8 mouse cellular contexts compared by ENCODE assay signal in genomic region chr2:69790285-69790684, GRCm38 (mm10). TPM values are rescaled to one million over a fixed set of nuclear protein-coding genes. Genes with fewer than 3 reads are reported as not detected.
DNase-seq lines count a peak whose midpoint lies in the region; ATAC-seq and TF ChIP-seq lines count a peak whose summit lies in the region.

No protein-coding gene starts in this region.

- peaks cover 2% of the 10 kb centered on the region for H3K4me1 ChIP-seq in bone marrow macrophage, adult 2 months (ENCODE audit: control insufficient read depth, insufficient read depth, low read length)
- no peaks in the 10 kb centered on the region for H3K4me1 ChIP-seq in heart, embryonic 11.5 days (ENCODE audit: control insufficient read depth, insufficient read depth, low read length)
- H3K4me1 ChIP-seq in kidney, embryonic 16.5 days (ENCODE audit: insufficient read depth, low read length): peaks cover 10% of the 10 kb centered on the region
- peaks cover 2% of the 10 kb centered on the region; the same call in 1 of the 2 replicates for H3K4me1 ChIP-seq in liver, adult 2 months (ENCODE audit: control insufficient read depth, insufficient read depth, low read length)

- peak; percentile 92 for DNase-seq in A20 (ENCODE audit: low read depth, low spot score)
- peak; percentile 88 for DNase-seq in liver, adult 2 months (ENCODE audit: extremely low read depth, low read depth, low spot score)
- DNase-seq in splenic B cell, adult 2 months (ENCODE audit: low read depth, low spot score): peak; percentile 88

- H3K79me2 ChIP-seq in liver, adult 2 months (ENCODE audit: control insufficient read depth, insufficient read depth, low read length): no peaks in the 10 kb centered on the region
- H3K79me2 ChIP-seq in myocyte (ENCODE audit: control insufficient read depth, insufficient read depth): no peaks in the 10 kb centered on the region

- peaks cover 6% of the 10 kb centered on the region for H3K36me3 ChIP-seq in heart, embryonic 11.5 days (ENCODE audit: control insufficient read depth, insufficient read depth, low read length)
- H3K36me3 ChIP-seq in kidney, embryonic 16.5 days (ENCODE audit: insufficient read depth, low read length): peaks cover 22% of the 10 kb centered on the region
- peaks cover 25% of the 10 kb centered on the region for H3K36me3 ChIP-seq in liver, adult 2 months (ENCODE audit: control insufficient read depth, insufficient read depth, low read length)
- peaks cover 13% of the 10 kb centered on the region for H3K36me3 ChIP-seq in myocyte (ENCODE audit: control insufficient read depth, insufficient read depth)
- peaks cover 2% of the 10 kb centered on the region; the same call in 1 of the 2 replicates for H3K36me3 ChIP-seq in splenic B cell, adult 2 months (ENCODE audit: control insufficient read depth, insufficient read depth, low read length, poor library complexity, severe bottlenecking)

- H3K4me3 ChIP-seq in bone marrow macrophage, adult 2 months (ENCODE audit: insufficient read depth, low read length): peak overlapping the region; percentile 83
- peak overlapping the region; percentile 78 for H3K4me3 ChIP-seq in heart, embryonic 11.5 days (ENCODE audit: low read depth, low read length)
- peak overlapping the region; percentile 87 for H3K4me3 ChIP-seq in kidney, embryonic 16.5 days (ENCODE audit: low read length)
- peak overlapping the region; percentile 70 for H3K4me3 ChIP-seq in liver, adult 2 months (ENCODE audit: insufficient read depth, low read depth, low read length)
- H3K4me3 ChIP-seq in myocyte: peak overlapping the region; percentile 56

- H3K27me3 ChIP-seq in heart, embryonic 11.5 days (ENCODE audit: control insufficient read depth, insufficient read depth, low read length): no peaks in the 10 kb centered on the region
- no peaks in the 10 kb centered on the region for H3K27me3 ChIP-seq in kidney, embryonic 16.5 days (ENCODE audit: insufficient read depth, low read length)
- H3K27me3 ChIP-seq in liver, adult 2 months (ENCODE audit: control insufficient read depth, insufficient read depth, low read length): no peaks in the 10 kb centered on the region
- no peaks in the 10 kb centered on the region for H3K27me3 ChIP-seq in myocyte (ENCODE audit: control insufficient read depth, insufficient read depth, insufficient read length)
- H3K27me3 ChIP-seq in splenic B cell, adult 2 months (ENCODE audit: control insufficient read depth, insufficient read depth, low read length, poor library complexity, severe bottlenecking): no peaks in the 10 kb centered on the region

- H3K9me3 ChIP-seq in heart, embryonic 11.5 days (replicated peaks; ENCODE audit: control insufficient read depth, low read length): no peaks in the 10 kb centered on the region
- no peaks in the 10 kb centered on the region for H3K9me3 ChIP-seq in kidney, embryonic 16.5 days (ENCODE audit: low read length)

- peak; percentile 87 for ATAC-seq in erythroblast, adult 5-6 weeks (replicated peaks; ENCODE audit: low FRiP score, poor library complexity, severe bottlenecking)
- ATAC-seq in heart, embryonic 11.5 days (replicated peaks; ENCODE audit: insufficient number of reproducible peaks, low FRiP score, low TSS enrichment): no peak
- peak; percentile 40; the same call in 1 of the 2 replicates for ATAC-seq in kidney, embryonic 16.5 days (ENCODE audit: low FRiP score, low TSS enrichment)

- no peak for TF ChIP-seq POLR2A in bone marrow macrophage, adult 2 months (IDR thresholded peaks at IDR 0.05; ENCODE audit: borderline replicate concordance, low read depth, low read length)
- no peak for TF ChIP-seq POLR2A in liver, adult 2 months (IDR thresholded peaks at IDR 0.05; ENCODE audit: extremely low read depth, insufficient read depth, low read length)
- no peak for TF ChIP-seq POLR2A in myocyte (IDR thresholded peaks at IDR 0.05; ENCODE audit: insufficient read length, low read depth)

- peak overlapping the region; percentile 20; the same call in 1 of the 2 replicates for H3K27ac ChIP-seq in bone marrow macrophage, adult 2 months (ENCODE audit: insufficient read depth, low read depth, low read length)
- H3K27ac ChIP-seq in heart, embryonic 11.5 days (ENCODE audit: low read depth, low read length): no peak overlapping the region
- peak overlapping the region; percentile 88 for H3K27ac ChIP-seq in kidney, embryonic 16.5 days (ENCODE audit: low read length)
- no peak overlapping the region for H3K27ac ChIP-seq in liver, adult 2 months (replicated peaks; ENCODE audit: insufficient read depth, low read depth, low read length)

- H3K9ac ChIP-seq in heart, embryonic 11.5 days (ENCODE audit: low read depth, low read length): peak overlapping the region; percentile 89; the same call in 1 of the 2 replicates
- H3K9ac ChIP-seq in kidney, embryonic 16.5 days (replicated peaks; ENCODE audit: low read length): peak overlapping the region; percentile 86
- H3K9ac ChIP-seq in liver, adult 2 months (ENCODE audit: low read depth, low read length): no peak overlapping the region

- WGBS in heart, embryonic 11.5 days (ENCODE audit: insufficient replicate concordance): 3% methylated on average over 10 of the region's 10 CpGs
- WGBS in kidney, embryonic 16.5 days: under 1% methylated on average over 10 of the region's 10 CpGs
- under 1% methylated on average over 10 of the region's 10 CpGs for WGBS in liver, adult 2 months

- TF ChIP-seq CTCF in bone marrow macrophage, adult 2 months (IDR thresholded peaks at IDR 0.05; ENCODE audit: low read depth, low read length): peak; percentile 83
- TF ChIP-seq CTCF in liver, adult 2 months (IDR thresholded peaks at IDR 0.05; ENCODE audit: low read depth, low read length): peak; percentile 91

- peak overlapping the region; percentile 71 for H3K4me2 ChIP-seq in heart, embryonic 11.5 days
- peak overlapping the region; percentile 90 for H3K4me2 ChIP-seq in kidney, embryonic 16.5 days (replicated peaks; ENCODE audit: low read depth, low read length)
- peak overlapping the region; percentile 95 for H3K4me2 ChIP-seq in myocyte (ENCODE audit: low read depth)

- peak overlapping the region; percentile 83 for H3ac ChIP-seq in myocyte (ENCODE audit: control insufficient read depth, insufficient read length)

TF ChIP-seq in myocyte, 11 proteins besides CTCF, POLR2A, EP300 and RAD21:
- TF ChIP-seq MYOD1 (IDR thresholded peaks at IDR 0.05; ENCODE audit: control insufficient read depth in 1 of 3, insufficient read length in 2 of 3, low read depth in 2 of 3) (no peak), REST (IDR thresholded peaks at IDR 0.05; ENCODE audit: insufficient read depth, insufficient read length) (no peak), MYOG (IDR thresholded peaks at IDR 0.05; ENCODE audit: control insufficient read depth in 1 of 3, insufficient read depth in 1 of 3, insufficient read length in 2 of 3, low read depth in 2 of 3) (no peak), MAX (IDR thresholded peaks at IDR 0.05; ENCODE audit: low read depth) (no peak), TCF3 (IDR thresholded peaks at IDR 0.05; ENCODE audit: insufficient read length, low read depth) (no peak), POLR2AphosphoS2 (IDR thresholded peaks at IDR 0.05; ENCODE audit: insufficient read length, low read depth) (no peak), CEBPB (IDR thresholded peaks at IDR 0.05; ENCODE audit: insufficient read depth, poor library complexity, severe bottlenecking) (no peak), TCF12 (IDR thresholded peaks at IDR 0.05; ENCODE audit: insufficient read depth, poor library complexity, severe bottlenecking) (no peak), E2F4 (IDR thresholded peaks at IDR 0.05; ENCODE audit: insufficient read depth) (no peak), SRF (IDR thresholded peaks at IDR 0.05; ENCODE audit: control insufficient read depth, insufficient read length, low read depth) (no peak)

RNA-seq across cellular contexts. Expression of gene Phospho2, which starts 0.9 kb away (rescaled TPM):
- 16.7 and 17.1 TPM in 2 replicates for polyA plus RNA-seq in bone marrow macrophage, adult 2 months (2012; ENCODE audit: insufficient read depth, insufficient read length, missing spikeins)
- 8.4 and 15.4 TPM in 2 replicates for total RNA-seq in erythroblast, adult 5-6 weeks (2015; ENCODE audit: low replicate concordance)
- 10.2 and 12.0 TPM in 2 replicates for total RNA-seq in erythroblast, adult 5-6 weeks (2017; ENCODE audit: low replicate concordance)
- 23.4 and 23.7 TPM in 2 replicates for polyA plus RNA-seq in heart, embryonic 11.5 days (2014; fragmentation: Nextera tagmentation; extraction: Ambion mirVana)
- 24.5 and 24.9 TPM in 2 replicates for polyA plus RNA-seq in kidney, embryonic 16.5 days (2015; fragmentation: Nextera tagmentation; extraction: Ambion mirVana)
- total RNA-seq in liver, adult 2 months (2014; rRNA removed): 29.6 and 34.4 TPM in 2 replicates
- polyA plus RNA-seq in liver, adult 2 months (2012; rRNA removed): 36.0 and 39.8 TPM in 2 replicates
- 11.5 TPM for polyA plus RNA-seq in myocyte (2012; fragmentation: generic; extraction: Trizol)

RNA-seq across cellular contexts. Expression of gene Ccdc173, which starts 0.9 kb away (rescaled TPM):
- 3.7 and 4.5 TPM in 2 replicates for polyA plus RNA-seq in bone marrow macrophage, adult 2 months (2012; ENCODE audit: insufficient read depth, insufficient read length, missing spikeins)
- total RNA-seq in erythroblast, adult 5-6 weeks (2015; ENCODE audit: low replicate concordance): 1.5 TPM in 1 of 2 replicates, not detected in the other
- total RNA-seq in erythroblast, adult 5-6 weeks (2017; ENCODE audit: low replicate concordance): 1.1 and 2.0 TPM in 2 replicates
- polyA plus RNA-seq in heart, embryonic 11.5 days (2014; fragmentation: Nextera tagmentation; extraction: Ambion mirVana): 1.0 and 2.0 TPM in 2 replicates
- polyA plus RNA-seq in kidney, embryonic 16.5 days (2015; fragmentation: Nextera tagmentation; extraction: Ambion mirVana): 1.4 and 3.3 TPM in 2 replicates
- 0.13 and 0.37 TPM in 2 replicates for total RNA-seq in liver, adult 2 months (2014; rRNA removed)
- not detected in 2 replicates for polyA plus RNA-seq in liver, adult 2 months (2012; rRNA removed)
- polyA plus RNA-seq in myocyte (2012; fragmentation: generic; extraction: Trizol): 0.58 TPM

RNA-seq across cellular contexts. Expression of gene Klhl23, which starts 31.5 kb away (rescaled TPM):
- 0.23 and 0.39 TPM in 2 replicates for polyA plus RNA-seq in bone marrow macrophage, adult 2 months (2012; ENCODE audit: insufficient read depth, insufficient read length, missing spikeins)
- total RNA-seq in erythroblast, adult 5-6 weeks (2015; ENCODE audit: low replicate concordance): 2.1 and 2.7 TPM in 2 replicates
- 3.6 and 10.4 TPM in 2 replicates for total RNA-seq in erythroblast, adult 5-6 weeks (2017; ENCODE audit: low replicate concordance)
- polyA plus RNA-seq in heart, embryonic 11.5 days (2014; fragmentation: Nextera tagmentation; extraction: Ambion mirVana): 53.7 and 62.6 TPM in 2 replicates
- polyA plus RNA-seq in kidney, embryonic 16.5 days (2015; fragmentation: Nextera tagmentation; extraction: Ambion mirVana): 29.9 and 31.5 TPM in 2 replicates
- total RNA-seq in liver, adult 2 months (2014; rRNA removed): 1.5 and 2.3 TPM in 2 replicates
- polyA plus RNA-seq in liver, adult 2 months (2012; rRNA removed): 0.22 and 0.46 TPM in 2 replicates
- 0.24 TPM for polyA plus RNA-seq in myocyte (2012; fragmentation: generic; extraction: Trizol)

Comparison
In these comparisons a context has a peak if more than half of its experiments do, and no peak if none do; other contexts are left out.
1. H3K27ac ChIP-seq: peak in bone marrow macrophage, adult 2 months (single experiment) and kidney, embryonic 16.5 days (single experiment); none in heart, embryonic 11.5 days (single experiment) and liver, adult 2 months (single experiment).
2. RNA of gene Klhl23, which starts 31.5 kb away (polyA plus RNA-seq): 53.7 to 62.6 TPM in heart, embryonic 11.5 days and 29.9 to 31.5 TPM in kidney, embryonic 16.5 days; 0.22 to 0.46 TPM in liver, adult 2 months, 0.23 to 0.39 TPM in bone marrow macrophage, adult 2 months and 0.24 TPM in myocyte (single experiment); every median in the first group is over 10 times any median in the second.
3. Peak in every context shown above with its lines, with median percentiles within 50 percentile points of each other: DNase-seq, H3K4me3 ChIP-seq and H3K4me2 ChIP-seq.